Mouse (Mus musculus) CH12F3 (cell line): Measurements from ENCODE around the gene Ammecr1.

Source experiments
- in situ Hi-C: fragments of 300-500 bp; cut with MboI; formaldehyde crosslinking; loops from 2 replicates; pipeline ENCODE4 v1.14.3; 2020; ENCODE audit warnings: low sequenced_read_pairs

Gene Ammecr1

DNA sequence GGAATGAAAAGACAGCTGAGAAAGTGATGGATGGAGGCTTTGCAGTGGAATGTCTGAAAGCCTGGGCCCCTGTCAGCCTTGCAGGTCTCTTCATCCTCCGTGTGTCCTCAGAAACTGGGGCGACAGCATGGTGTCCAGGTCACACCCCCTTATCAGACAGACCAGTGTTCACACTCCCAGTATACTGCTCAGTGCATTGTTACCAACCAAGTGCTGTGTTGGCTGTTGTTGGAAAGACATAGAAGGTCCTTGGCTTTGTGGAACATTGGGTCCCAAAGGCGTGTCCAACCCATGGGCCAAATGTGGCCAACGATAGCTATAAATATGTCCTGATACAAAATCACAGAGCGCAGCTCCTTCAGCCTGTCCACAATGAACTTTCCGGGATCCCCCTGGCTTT is 136.0 kb downstream of the Ammecr1 start:
- in situ Hi-C loops: no loop called here

DNA sequence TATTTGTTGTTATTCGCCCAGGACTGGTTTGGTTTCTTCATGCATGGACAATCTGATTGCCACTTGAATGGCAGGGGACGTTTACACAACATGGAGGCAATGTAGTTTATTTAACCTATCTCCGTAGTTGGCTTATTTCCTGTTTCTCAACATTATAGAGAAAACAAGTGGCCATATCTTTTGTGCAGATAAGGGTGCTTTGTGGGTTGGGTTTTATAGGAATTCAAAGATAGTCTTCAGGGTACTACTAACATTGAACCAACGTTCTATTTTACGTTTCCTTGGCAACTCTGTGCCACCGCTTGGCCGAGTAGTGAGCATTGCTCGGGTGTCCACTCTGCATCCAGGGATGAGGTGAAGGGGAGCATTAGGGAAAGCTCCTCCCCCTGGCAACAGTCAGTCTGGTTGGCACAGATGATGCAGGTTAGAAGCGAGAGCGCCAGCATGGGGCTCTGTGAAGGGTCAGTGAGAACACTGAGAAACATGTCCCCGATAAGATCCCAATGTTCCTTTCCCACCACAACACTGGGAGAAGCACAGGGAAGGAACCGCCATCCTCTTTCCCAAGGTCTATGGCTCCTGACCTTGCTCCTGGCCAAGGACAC is 136.6 kb downstream of the Ammecr1 start:
- in situ Hi-C loops: no loop called here

DNA sequence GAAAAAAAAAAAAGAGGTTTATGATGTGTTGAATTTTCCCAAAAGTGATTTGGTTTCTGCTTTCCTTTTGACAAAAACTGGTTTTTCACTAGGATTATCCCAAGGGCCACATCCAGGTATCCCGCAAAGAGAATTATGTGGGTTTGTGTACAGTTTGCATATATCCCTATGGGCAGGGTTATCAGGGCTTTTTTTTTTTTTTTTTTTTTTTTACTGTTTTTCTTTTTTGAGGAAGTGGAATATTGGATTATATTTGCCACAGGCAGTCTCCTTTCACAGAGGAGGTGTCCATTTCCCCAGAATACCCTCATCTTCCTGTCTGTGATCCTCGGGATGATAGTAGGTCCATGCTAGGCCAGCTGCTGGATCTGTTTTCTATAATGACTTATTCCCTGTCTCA is 137.3 kb downstream of the Ammecr1 start:
- in situ Hi-C loops: no loop called here

DNA sequence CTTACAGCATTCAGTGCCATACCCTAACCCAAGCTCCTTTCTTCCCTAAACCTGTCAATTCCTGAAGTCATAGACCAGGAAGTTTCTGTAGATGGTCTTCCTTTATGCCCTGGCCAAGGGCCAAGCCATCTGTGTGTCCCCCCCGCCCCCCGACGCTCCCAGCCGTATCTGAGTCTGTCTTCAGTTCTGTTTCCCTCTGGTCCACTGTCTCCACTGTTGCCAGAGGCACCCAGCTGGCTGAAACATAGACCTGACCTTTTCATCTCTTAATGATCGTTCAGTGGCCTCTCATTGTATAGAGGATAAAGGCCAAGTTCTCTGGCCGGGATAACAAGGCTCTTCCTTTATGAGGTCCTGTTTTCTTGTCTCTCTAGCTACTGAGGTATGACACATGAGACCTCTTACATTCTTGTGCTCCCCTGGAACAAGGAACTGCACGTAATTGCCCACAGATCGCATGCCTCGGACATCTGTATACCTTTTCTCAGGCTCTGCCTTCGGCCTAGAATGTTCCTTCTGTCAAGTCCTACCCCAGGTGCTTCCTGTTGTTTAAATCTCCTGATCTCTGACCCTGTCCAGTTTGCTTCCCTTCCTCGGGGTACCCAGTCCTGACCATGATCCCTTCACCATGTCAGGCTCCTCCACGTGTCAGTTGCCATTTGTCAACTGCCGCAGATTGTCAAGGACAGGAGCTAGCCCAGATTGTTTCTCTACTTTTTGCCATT is 138.2 kb downstream of the Ammecr1 start:
- in situ Hi-C loops: no loop called here

DNA sequence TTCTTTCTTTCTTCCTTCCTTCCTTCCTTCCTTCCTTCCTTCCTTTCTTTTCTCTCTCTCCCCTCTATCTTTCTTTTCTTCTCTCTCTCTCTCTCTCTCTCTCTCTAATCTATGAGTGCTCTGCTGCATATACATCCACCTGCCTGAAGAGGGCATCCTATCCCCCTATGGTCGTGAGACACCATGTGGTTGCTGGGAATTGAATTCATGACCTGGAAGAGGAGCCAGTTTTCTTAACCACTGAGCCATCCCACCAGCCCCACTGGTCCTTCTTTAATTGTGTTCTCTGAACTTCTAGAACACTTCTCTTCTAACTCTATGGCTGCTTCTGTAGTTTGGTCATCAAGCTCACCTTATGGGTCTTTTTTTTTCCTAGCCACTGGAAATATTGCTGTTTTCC is 138.9 kb downstream of the Ammecr1 start:
- in situ Hi-C loops: no loop called here

DNA sequence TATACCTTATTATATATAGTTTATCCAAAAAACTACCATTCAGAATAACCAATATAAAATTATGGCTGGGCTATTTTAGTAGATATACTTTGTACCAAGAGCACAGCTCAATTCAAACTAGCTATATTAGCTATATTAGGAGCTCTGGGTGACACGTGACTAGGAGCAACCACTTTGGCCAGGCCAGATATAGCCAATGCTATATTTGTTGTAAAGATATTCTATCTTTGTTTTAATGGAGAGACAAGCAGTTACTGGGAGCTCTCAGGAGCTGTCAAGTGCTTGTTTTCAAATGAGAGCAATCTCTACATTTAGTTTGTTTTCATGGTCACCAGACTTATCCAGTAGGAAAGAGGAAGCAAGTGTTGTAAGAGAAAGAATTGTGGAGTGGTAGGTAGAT is 141.2 kb downstream of the Ammecr1 start:
- in situ Hi-C loops: no loop called here

DNA sequence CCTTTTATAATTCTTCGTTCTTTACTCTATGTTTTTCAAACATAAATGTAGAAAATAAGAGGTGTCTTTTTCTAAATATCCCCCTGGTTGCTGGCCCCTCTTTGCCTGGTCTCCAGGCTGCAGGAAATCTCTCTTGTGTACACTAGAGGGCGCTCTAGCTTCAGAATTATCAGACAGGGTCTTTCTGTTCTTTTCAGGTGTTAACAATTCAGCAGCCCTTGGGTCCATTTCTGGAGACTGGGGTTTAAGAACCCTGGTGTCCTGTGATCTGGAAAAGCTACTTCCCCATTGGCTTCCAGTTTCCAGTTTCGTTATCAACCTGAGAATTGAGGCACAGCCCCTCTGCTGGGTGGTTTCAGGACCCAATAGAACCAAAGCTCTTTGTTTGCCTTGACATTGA is 144.7 kb downstream of the Ammecr1 start:
- in situ Hi-C loops: loop anchor here (5.0 to 25.0 kb wide), 3 partner anchors 230 to 635 kb away; partner anchors contain the start of gene Gucy2f

DNA sequence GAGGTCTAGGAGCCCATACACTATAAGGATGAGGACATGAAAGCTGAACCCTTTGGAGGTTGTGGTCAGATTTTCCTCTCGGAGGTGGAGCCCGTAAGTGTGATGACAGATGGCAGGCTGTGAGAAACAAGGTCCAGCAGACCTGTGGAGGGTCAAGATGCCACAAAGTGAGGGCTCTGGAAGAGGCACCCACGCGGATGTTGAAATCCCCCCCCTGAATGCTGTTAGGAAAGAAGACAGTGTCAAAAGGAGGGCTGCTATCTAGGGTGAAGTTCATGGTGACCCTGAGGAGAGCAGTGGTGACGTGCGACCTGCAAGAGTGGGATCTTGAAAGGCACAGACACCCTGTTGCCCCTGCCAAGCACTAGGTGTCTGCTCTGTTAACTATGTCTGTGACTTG is 145.3 kb downstream of the Ammecr1 start:
- in situ Hi-C loops: loop anchor here (5.0 to 25.0 kb wide), 3 partner anchors 231 to 634 kb away; partner anchors contain the start of gene Gucy2f

DNA sequence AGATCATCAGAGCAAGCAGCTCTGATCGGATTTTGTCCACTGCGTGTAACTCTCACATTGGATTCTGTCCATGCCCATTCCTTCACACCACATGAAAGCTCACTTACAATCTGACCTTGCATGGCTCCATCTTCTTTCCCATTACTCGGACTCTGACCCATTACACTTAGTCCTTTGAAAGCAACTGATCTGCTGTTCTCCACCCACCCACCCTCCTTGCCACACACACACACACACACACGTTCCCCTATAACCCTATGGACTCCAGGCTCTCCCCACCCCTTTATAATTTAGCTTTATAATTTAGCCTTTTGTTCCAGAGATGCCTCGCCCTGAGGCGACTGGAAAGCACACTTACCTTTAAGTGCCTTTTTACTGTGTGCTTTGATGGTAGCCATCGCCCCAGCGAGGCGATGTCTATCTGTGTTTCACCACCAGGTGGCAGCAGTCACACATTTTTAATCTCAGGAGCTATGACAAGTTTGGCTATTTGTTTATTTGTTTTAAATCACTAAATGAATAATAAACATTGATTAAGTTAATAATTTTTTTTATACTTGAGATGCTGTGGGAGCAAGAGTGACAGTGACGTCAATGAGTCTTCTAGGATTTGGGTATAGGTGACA is 148.4 kb downstream of the Ammecr1 start:
- in situ Hi-C loops: loop anchor here (25.0 kb wide), 2 partner anchors 619 to 631 kb away; partner anchors contain the start of gene Gucy2f

DNA sequence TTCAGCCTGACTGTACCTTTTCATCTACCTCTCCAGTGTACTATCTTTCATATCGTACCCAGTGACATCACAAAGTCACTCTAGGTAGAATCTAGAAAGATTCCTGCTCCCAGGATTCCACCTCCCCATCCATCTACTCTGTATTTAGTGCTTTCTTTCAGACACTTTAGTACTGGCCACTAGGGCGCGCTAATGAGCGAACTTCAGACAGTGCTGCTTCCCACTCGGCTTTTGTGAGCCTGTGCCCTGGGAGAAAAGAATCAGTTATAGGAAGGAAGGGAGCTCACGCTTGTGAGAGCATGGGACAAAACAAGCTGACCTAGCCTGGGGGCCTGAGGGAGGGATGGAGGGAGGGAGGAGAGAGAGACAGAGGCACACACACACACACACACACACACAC is 153.4 kb downstream of the Ammecr1 start:
- in situ Hi-C loops: loop anchor here (25.0 kb wide), 2 partner anchors 624 to 626 kb away; partner anchors contain the start of gene Gucy2f

DNA sequence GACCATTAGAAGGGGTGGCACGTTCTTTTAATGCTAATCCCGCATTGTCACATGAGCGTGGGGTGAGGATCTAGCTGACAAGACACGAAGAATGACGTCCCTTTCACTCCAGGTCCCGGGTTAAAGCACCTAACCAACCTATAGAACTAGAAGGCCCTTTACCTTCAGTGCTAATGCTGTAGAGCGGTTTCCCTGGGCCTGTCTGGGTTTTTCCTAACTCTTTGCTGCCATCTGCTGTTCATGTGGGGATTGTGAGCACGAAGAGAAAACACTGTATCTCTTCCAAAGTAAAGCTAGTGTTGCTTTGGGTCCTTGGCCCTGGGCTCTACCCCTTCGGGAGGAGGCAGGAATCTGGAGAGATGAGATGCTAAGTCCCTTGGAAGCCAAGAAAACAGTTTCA is 158.1 kb downstream of the Ammecr1 start:
- in situ Hi-C loops: loop anchor here (25.0 kb wide), 2 partner anchors 621 to 629 kb away; partner anchors contain the start of gene Gucy2f

DNA sequence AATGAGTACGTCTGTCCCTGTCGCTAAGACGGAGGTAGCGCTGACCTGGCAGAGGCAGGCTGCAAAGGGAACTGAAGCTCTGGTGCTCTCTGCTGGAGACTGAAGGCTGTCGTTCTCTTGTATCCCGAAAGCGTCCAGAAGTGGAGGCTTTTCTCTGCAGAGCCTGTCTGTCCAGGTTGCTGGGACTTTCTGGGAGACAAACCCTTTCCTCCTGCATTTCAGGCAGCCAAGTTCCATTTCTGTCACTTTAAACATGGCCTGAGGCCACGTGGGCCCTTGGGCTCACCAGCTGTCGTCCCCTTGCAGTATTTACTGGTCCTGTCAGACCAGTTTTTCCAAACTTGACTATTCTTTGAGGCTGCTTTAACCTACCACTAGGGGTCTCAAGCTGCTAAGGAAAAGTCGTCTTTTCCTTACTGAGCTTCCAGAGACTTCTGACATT is 159.9 kb downstream of the Ammecr1 start:
- in situ Hi-C loops: loop anchor here (25.0 kb wide), 2 partner anchors 619 to 631 kb away; partner anchors contain the start of gene Gucy2f

DNA sequence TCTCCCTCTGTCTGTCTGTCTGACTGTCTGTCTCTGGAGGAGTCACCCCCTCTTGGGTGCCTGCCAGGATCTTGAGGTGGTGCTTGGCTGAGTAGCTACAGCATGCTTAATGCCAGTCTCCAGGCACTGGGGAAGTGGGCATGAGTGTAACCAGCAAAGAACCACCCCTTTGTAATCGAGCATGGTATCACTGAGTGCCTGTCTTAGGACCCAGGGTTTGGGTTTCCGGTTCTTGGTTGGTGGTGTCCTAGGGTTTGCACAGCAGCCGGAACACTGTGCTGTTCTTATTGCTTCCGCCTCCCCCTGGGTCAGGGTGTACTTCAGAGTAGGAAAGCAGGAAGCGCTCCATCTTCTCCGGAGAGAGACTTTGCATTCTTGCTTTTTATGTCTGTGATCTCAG is 160.4 kb downstream of the Ammecr1 start:
- in situ Hi-C loops: loop anchor here (25.0 kb wide), 2 partner anchors 619 to 631 kb away; partner anchors contain the start of gene Gucy2f

DNA sequence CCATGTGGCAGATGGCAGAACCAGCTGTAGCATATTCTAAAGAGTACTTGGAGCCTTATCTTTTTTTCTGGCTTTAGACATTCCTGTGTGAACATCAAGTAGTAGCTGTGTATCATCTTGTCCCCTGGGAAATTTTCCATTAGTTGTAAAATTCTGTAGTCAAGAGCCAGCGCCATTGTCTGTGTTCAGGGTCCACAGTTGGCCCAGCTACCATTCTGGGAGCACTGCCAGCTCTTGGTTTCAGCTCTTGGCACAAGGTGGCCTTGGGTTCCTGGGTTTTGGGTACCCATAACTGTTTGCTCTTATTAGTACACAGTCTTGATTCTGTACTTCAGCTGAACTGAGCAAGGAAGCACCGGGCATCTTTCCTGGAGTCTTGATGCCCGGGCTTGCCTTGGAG is 161.9 kb downstream of the Ammecr1 start:
- in situ Hi-C loops: loop anchor here (25.0 kb wide), 2 partner anchors 617 to 633 kb away; partner anchors contain the start of gene Gucy2f
